Mouse (Mus musculus): ENCODE measurements around the gene Apbb1ip. TPM values are rescaled to one million over a fixed set of nuclear protein-coding genes. Genes with fewer than 3 reads are reported as not detected.

The Apbb1ip gene
- polyA plus RNA-seq, 1 experiment from 2014 or later: 12.0 TPM

- ATAC-seq (replicated peaks; ENCODE audit: low FRiP score) (no peak), DNase-seq (ENCODE audit: low spot score) (no peak)
- Histone ChIP-seq H3K27ac (ENCODE audit: low read depth, low read length) (no peak overlapping the region), H3K4me2 (no peak overlapping the region), H3K36me3 (ENCODE audit: control insufficient read depth, insufficient read depth, low read length) (peaks cover 4% of the 10 kb centered on the region; the same call in 1 of the 2 replicates), H3K4me3 (ENCODE audit: low read depth, low read length) (no peak overlapping the region), H3K4me1 (replicated peaks; ENCODE audit: control insufficient read depth, insufficient read depth, low read length) (no peaks in the 10 kb centered on the region), H3K9me3 (ENCODE audit: control insufficient read depth, low read length) (peaks cover 3% of the 10 kb centered on the region; the same call in 1 of the 2 replicates), H3K9ac (ENCODE audit: low read depth, low read length) (no peak overlapping the region), H3K27me3 (replicated peaks; ENCODE audit: control insufficient read depth, insufficient read depth, low read length) (no peaks in the 10 kb centered on the region)
These were observed 22.6 kb downstream of the Apbb1ip start for GRCm38 (mm10) chr2:22796487-22796886.

GRCm38 (mm10) chr2:22799430-22800041 lies 25.6 kb downstream of the Apbb1ip start:
- H3K4me1 ChIP-seq (replicated peaks; ENCODE audit: control insufficient read depth, insufficient read depth, low read length): no peaks in the 10 kb centered on the region
- H3K9ac ChIP-seq (ENCODE audit: low read depth, low read length): no peak overlapping the region
- H3K4me3 ChIP-seq (ENCODE audit: low read depth, low read length): no peak overlapping the region
- no peaks in the 10 kb centered on the region for H3K27me3 ChIP-seq (replicated peaks; ENCODE audit: control insufficient read depth, insufficient read depth, low read length)
- DNase-seq (ENCODE audit: low spot score): no peak
- H3K36me3 ChIP-seq (ENCODE audit: control insufficient read depth, insufficient read depth, low read length): peaks cover 4% of the 10 kb centered on the region; the same call in 1 of the 2 replicates
- WGBS: 65% methylated on average over 2 of the region's 2 CpGs
- H3K9me3 ChIP-seq (ENCODE audit: control insufficient read depth, low read length): peaks cover 3% of the 10 kb centered on the region; the same call in 1 of the 2 replicates
- no peak overlapping the region for H3K27ac ChIP-seq (ENCODE audit: low read depth, low read length)
- no peak for ATAC-seq (replicated peaks; ENCODE audit: low FRiP score)
- no peak overlapping the region for H3K4me2 ChIP-seq

- Histone ChIP-seq H3K9me3 (ENCODE audit: control insufficient read depth, low read length) (no peaks in the 10 kb centered on the region), H3K27me3 (replicated peaks; ENCODE audit: control insufficient read depth, insufficient read depth, low read length) (no peaks in the 10 kb centered on the region), H3K27ac (ENCODE audit: low read depth, low read length) (no peak overlapping the region), H3K9ac (ENCODE audit: low read depth, low read length) (no peak overlapping the region), H3K4me3 (ENCODE audit: low read depth, low read length) (no peak overlapping the region), H3K4me1 (replicated peaks; ENCODE audit: control insufficient read depth, insufficient read depth, low read length) (no peaks in the 10 kb centered on the region; the same call in 1 of the 2 replicates), H3K36me3 (ENCODE audit: control insufficient read depth, insufficient read depth, low read length) (no peaks in the 10 kb centered on the region), H3K4me2 (no peak overlapping the region)
- no peak for ATAC-seq (replicated peaks; ENCODE audit: low FRiP score)
- DNase-seq (ENCODE audit: low spot score): no peak
- WGBS: 70% methylated on average over 2 of the region's 2 CpGs
These were observed 31.7 kb downstream of the Apbb1ip start for GRCm38 (mm10) chr2:22805589-22805988.

DNA sequence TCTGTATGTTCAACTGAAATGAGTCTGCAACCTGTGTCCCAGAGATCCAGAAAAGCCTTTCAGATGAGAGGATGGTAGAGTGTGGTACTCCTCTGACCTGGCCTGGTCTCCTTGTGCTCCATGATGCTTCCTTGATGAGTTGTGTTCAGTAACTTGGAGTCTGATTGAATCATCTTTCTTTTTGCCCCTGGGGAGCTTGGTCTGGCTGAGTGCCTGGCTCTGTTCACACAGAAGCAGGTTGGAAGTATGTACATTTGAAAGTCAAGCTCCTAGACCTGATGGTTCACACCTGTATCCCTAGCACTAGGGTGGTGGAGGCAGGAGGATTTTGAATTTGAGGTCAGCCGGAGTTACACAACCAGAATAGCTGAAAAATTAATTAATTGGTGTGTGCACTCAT lies 32.7 kb downstream of the Apbb1ip start:
- Histone ChIP-seq H3K27me3 (replicated peaks; ENCODE audit: control insufficient read depth, insufficient read depth, low read length) (no peaks in the 10 kb centered on the region), H3K36me3 (ENCODE audit: control insufficient read depth, insufficient read depth, low read length) (no peaks in the 10 kb centered on the region), H3K27ac (ENCODE audit: low read depth, low read length) (no peak overlapping the region), H3K9ac (ENCODE audit: low read depth, low read length) (no peak overlapping the region), H3K4me3 (ENCODE audit: low read depth, low read length) (no peak overlapping the region), H3K4me2 (no peak overlapping the region), H3K4me1 (replicated peaks; ENCODE audit: control insufficient read depth, insufficient read depth, low read length) (no peaks in the 10 kb centered on the region; the same call in 1 of the 2 replicates), H3K9me3 (ENCODE audit: control insufficient read depth, low read length) (no peaks in the 10 kb centered on the region)
- ATAC-seq (replicated peaks; ENCODE audit: low FRiP score): no peak
- DNase-seq (ENCODE audit: low spot score): no peak
- 88% methylated on average over 1 of the region's 1 CpGs for WGBS

- Histone ChIP-seq H3K27me3 (replicated peaks; ENCODE audit: control insufficient read depth, insufficient read depth, low read length) (no peaks in the 10 kb centered on the region), H3K9me3 (ENCODE audit: control insufficient read depth, low read length) (no peaks in the 10 kb centered on the region), H3K4me3 (ENCODE audit: low read depth, low read length) (no peak overlapping the region), H3K4me2 (no peak overlapping the region), H3K4me1 (replicated peaks; ENCODE audit: control insufficient read depth, insufficient read depth, low read length) (no peaks in the 10 kb centered on the region; the same call in 1 of the 2 replicates), H3K27ac (ENCODE audit: low read depth, low read length) (no peak overlapping the region), H3K36me3 (ENCODE audit: control insufficient read depth, insufficient read depth, low read length) (no peaks in the 10 kb centered on the region), H3K9ac (ENCODE audit: low read depth, low read length) (no peak overlapping the region)
- ATAC-seq (replicated peaks; ENCODE audit: low FRiP score): no peak
- DNase-seq (ENCODE audit: low spot score): no peak
- 24% methylated on average over 1 of the region's 1 CpGs for WGBS
These were observed 33.4 kb downstream of the Apbb1ip start for GRCm38 (mm10) chr2:22807312-22807711.

- 83% methylated on average over 4 of the region's 4 CpGs for WGBS
- DNase-seq (ENCODE audit: low spot score) (no peak), ATAC-seq (replicated peaks; ENCODE audit: low FRiP score) (no peak)
- Histone ChIP-seq H3K27me3 (replicated peaks; ENCODE audit: control insufficient read depth, insufficient read depth, low read length) (no peaks in the 10 kb centered on the region), H3K4me1 (replicated peaks; ENCODE audit: control insufficient read depth, insufficient read depth, low read length) (no peaks in the 10 kb centered on the region; the same call in 1 of the 2 replicates), H3K9me3 (ENCODE audit: control insufficient read depth, low read length) (no peaks in the 10 kb centered on the region), H3K36me3 (ENCODE audit: control insufficient read depth, insufficient read depth, low read length) (no peaks in the 10 kb centered on the region), H3K4me2 (no peak overlapping the region), H3K27ac (ENCODE audit: low read depth, low read length) (no peak overlapping the region), H3K9ac (ENCODE audit: low read depth, low read length) (no peak overlapping the region), H3K4me3 (ENCODE audit: low read depth, low read length) (no peak overlapping the region)
These were observed 37.0 kb downstream of the Apbb1ip start for GRCm38 (mm10) chr2:22810851-22811250.

DNA sequence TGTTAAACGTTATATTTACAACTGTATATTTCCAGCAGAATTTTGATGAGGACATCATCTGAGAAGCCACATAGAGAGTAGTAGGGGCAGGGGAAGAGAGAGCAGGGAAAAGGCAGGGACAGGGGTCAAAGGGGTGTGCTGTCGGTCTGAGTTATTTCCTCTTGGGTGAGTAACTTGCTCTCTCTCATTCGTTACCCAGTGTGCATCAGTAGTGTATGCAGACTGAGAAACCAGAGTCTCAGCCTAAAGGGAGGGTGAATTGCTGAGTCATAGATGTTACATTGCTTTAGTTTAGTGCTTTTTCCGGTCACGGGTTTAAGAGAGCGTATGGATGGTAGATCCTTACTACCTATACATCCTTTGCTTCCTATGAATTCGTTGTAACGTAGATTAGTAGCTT lies 37.6 kb downstream of the Apbb1ip start:
- H3K27me3 ChIP-seq (replicated peaks; ENCODE audit: control insufficient read depth, insufficient read depth, low read length): no peaks in the 10 kb centered on the region
- ATAC-seq (replicated peaks; ENCODE audit: low FRiP score) (no peak; the same call in 1 of the 2 replicates), DNase-seq (ENCODE audit: low spot score) (no peak)
- no peak overlapping the region for H3K4me3 ChIP-seq (ENCODE audit: low read depth, low read length)
- H3K9me3 ChIP-seq (ENCODE audit: control insufficient read depth, low read length): no peaks in the 10 kb centered on the region
- H3K36me3 ChIP-seq (ENCODE audit: control insufficient read depth, insufficient read depth, low read length): no peaks in the 10 kb centered on the region
- no peak overlapping the region for H3K4me2 ChIP-seq
- 62% methylated on average over 8 of the region's 8 CpGs for WGBS
- no peak overlapping the region for H3K27ac ChIP-seq (ENCODE audit: low read depth, low read length)
- H3K9ac ChIP-seq (ENCODE audit: low read depth, low read length): no peak overlapping the region
- no peaks in the 10 kb centered on the region; the same call in 1 of the 2 replicates for H3K4me1 ChIP-seq (replicated peaks; ENCODE audit: control insufficient read depth, insufficient read depth, low read length)

GRCm38 (mm10) chr2:22813921-22814320 lies 40.0 kb downstream of the Apbb1ip start:
- no peak for DNase-seq (ENCODE audit: low spot score)
- no peak for ATAC-seq (replicated peaks; ENCODE audit: low FRiP score)
- Histone ChIP-seq H3K9me3 (ENCODE audit: control insufficient read depth, low read length) (no peaks in the 10 kb centered on the region), H3K9ac (ENCODE audit: low read depth, low read length) (no peak overlapping the region), H3K27ac (ENCODE audit: low read depth, low read length) (no peak overlapping the region), H3K36me3 (ENCODE audit: control insufficient read depth, insufficient read depth, low read length) (no peaks in the 10 kb centered on the region), H3K27me3 (replicated peaks; ENCODE audit: control insufficient read depth, insufficient read depth, low read length) (no peaks in the 10 kb centered on the region), H3K4me1 (replicated peaks; ENCODE audit: control insufficient read depth, insufficient read depth, low read length) (no peaks in the 10 kb centered on the region; the same call in 1 of the 2 replicates), H3K4me2 (no peak overlapping the region), H3K4me3 (ENCODE audit: low read depth, low read length) (no peak overlapping the region)
- 70% methylated on average over 5 of the region's 5 CpGs for WGBS

GRCm38 (mm10) chr2:22815674-22816073 lies 41.8 kb downstream of the Apbb1ip start:
- no peak for DNase-seq (ENCODE audit: low spot score)
- Histone ChIP-seq H3K36me3 (ENCODE audit: control insufficient read depth, insufficient read depth, low read length) (no peaks in the 10 kb centered on the region), H3K4me3 (ENCODE audit: low read depth, low read length) (no peak overlapping the region), H3K9me3 (ENCODE audit: control insufficient read depth, low read length) (no peaks in the 10 kb centered on the region), H3K27ac (ENCODE audit: low read depth, low read length) (no peak overlapping the region), H3K4me1 (replicated peaks; ENCODE audit: control insufficient read depth, insufficient read depth, low read length) (no peaks in the 10 kb centered on the region; the same call in 1 of the 2 replicates), H3K9ac (ENCODE audit: low read depth, low read length) (no peak overlapping the region), H3K4me2 (no peak overlapping the region), H3K27me3 (replicated peaks; ENCODE audit: control insufficient read depth, insufficient read depth, low read length) (no peaks in the 10 kb centered on the region)
- 93% methylated on average over 2 of the region's 2 CpGs for WGBS
- no peak for ATAC-seq (replicated peaks; ENCODE audit: low FRiP score)
